Mouse (Mus musculus) erythroblast, embryonic 14.5 days (primary cell): ENCODE results near the gene Csf2rb2.

Experiments used
- GATA1 ChIP-seq: IDR thresholded peaks from 2 replicates; pipeline ENCODE4 v1.6.1; 2012; ENCODE audit warnings: low read length, inconsistent platforms, mixed read lengths
- TAL1 ChIP-seq: IDR thresholded peaks from 3 replicates; pipeline ENCODE4 v1.6.1; 2012; ENCODE audit warnings: low read length, inconsistent platforms, mixed read lengths

DNA sequence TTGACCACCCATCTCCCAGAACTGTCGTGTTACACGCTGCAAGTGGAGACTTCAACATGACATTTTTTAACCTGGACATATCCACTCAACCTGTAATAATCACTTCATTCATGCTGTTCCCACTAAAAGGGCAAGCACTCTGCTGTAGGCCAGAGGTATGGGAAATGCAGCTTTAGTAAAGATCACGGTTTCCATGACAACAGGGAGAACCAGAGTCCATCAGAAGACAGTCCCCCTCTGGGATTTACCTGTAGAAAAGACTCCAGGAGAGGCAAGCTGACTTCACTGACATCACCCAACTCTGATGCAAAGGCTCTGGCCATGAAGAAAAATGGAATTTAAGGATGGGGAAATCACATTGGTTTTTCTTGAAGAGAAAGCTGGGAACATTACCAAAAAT lies 42.2 kb downstream of the Csf2rb2 start:
- no peak for TF ChIP-seq GATA1
- TF ChIP-seq TAL1, result no peak
